Mouse (Mus musculus): ENCODE results near the gene Gm614.

The Gm614 gene

DNA sequence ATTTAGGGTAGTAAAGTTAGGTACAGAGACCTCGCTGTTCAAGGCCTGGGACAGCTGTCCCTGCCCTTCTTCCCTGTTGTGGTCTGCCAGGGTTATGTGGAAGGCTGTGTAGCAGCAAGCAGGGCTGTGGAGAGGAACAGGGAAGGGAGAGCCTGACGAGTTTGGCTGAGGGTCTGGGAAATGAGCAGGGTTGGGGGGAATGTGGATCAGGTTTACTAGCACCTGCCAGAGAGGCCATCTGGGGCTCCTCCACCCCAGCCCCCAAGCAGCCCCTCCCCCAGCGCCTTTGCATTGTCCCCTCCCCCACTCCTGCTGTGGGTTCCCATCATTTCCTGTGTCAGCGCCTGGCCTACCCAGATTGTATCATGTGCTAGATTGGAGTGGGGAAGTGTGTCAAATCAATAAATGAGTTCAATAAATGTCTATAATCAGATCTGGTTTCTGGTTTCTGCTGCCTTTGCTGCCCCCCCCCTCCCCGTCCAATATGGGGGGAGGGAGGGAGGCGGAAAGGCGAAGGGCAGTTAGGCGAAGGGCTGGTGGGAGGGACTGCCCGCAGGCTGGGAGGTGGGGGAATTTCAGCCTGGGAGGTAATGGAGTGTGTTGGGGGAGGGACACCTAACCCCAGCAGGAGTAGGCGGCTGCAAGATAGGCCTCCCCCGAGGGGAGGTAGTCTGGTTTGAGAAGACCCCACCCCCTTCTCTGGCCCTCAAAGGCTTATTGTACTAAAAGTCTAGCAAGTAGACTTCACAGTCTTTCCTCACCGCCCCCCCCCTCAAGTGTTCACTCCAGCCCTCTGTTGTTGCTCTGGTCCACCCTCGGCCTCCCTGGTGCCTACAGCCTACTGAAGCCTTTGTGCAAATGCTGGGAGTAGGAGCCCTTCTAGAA lies 3.1 kb downstream of the Gm614 start:
- no peak for DNase-seq (ENCODE audit: low read depth, low spot score)

DNA sequence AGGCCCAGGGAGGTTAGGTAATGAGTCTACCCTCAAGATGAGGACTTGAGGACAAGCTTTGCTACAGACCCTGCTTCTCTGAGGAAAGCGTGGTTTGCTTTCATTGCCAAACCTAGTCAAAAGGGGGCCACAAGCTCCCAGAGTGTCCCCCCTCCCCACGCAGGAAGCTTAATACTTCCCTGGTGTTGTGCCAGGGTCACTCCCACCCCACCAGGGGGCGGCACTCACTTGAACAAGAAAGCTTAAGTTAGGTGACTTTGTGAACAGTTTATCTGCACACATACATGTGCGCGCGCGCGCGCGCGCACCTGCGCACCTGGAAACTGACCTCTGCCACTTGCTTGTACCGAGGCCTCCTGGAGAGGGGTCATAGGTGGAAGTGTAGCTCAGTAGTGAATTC lies 7.2 kb downstream of the Gm614 start:
- no peak for DNase-seq (ENCODE audit: low read depth, low spot score)

DNA sequence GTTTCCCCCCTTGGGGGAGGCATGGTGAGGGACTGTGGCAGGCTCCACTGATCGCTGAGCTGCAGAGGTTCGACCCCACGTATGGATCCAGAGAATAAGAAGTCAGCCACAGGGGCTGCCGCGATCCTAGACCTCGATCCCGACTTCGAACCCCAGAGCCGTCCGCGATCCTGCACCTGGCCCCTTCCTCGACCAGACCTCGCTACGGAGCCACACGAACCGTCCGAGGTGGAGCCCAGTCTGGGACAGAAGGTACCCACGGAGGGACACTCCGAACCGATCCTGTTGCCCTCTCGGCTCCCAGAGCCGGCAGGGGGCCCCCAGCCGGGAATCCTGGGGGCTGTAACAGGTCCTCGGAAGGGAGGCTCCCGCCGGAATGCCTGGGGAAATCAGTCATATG lies 9.1 kb downstream of the Gm614 start:
- DNase-seq (ENCODE audit: low read depth, low spot score), result no peak

DNA sequence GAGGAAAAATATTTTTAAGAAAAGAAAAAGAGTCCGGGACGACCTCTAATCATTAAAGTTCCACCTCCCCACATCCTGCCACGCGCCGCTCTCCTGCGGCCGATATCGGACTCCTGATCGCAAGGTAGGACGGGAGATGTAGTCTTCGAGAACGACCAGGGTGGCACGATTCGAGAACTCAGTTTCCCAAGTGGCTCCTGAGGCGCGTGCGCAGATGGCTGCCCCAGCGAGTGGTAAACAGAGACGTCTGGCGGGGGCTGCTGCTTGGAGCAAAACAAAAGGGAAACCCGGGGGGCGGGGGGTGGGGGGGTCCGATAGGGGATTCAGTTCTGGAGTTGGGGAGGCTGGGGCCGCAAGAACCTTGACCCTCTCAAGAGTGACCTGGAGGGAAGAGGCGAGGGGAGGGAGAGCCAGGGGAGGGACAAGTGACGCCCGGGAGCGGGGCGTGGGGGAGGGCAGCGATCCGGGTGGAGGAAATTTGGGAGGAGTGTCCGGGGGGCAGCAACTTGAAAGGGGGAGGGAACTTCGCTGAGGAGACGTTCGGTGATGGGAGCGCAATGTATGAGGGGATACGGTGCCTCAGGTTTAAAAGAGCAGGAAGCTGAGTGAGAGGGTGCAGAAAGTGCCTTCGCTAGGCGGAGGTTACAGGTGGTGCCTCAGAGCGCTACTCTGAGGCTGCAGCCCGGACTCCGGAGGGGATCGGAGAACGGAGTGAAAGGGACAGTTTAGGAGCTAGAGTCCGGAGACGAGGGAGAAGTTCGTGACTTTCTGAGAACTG lies 9.7 kb downstream of the Gm614 start, which contains the start of gene Foxo4:
Foxo4 (plus strand) TSS at position 577 of the 778 bp plus-strand sequence.
- DNase-seq (ENCODE audit: low read depth, low spot score), result peak; percentile 60

DNA sequence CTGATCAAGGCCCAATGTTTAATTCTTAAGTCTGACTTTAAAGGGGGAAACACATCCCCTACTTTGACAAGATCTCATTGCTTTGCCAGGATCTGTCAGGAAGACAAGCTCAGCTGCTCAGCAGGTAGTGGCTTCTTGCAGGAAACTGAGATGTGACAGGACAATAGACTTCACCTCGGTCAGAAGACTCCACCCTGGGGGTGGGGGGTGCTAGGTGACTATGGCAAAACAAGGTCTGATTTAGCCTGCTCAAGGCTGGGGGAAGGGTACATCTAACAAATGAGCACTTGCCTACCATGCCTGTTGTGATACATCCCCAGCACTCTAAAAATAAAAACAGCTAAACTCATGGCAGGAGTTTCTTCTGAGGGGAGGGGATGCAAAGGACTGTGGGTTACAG lies 18.8 kb downstream of the Gm614 start:
- no peak for DNase-seq (ENCODE audit: low read depth, low spot score)

DNA sequence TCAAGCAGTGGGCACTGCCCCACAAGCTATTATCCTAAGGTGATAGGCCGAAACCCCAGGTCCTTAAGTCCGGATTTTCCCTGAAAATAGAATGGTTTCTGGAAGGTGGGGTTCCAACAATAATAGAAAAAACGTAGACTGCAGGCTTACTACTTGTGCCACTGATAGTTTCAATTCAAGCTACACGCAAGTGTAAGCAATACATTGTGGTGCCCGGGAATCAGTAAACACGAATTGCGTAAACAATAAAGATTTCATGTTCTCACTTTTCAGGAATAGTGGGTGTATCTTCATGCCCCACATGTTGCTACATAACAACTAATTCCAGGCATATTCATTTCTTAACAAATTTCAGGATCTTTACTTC lies 41.0 kb downstream of the Gm614 start:
- DNase-seq (ENCODE audit: low read depth, low spot score), result no peak

DNA sequence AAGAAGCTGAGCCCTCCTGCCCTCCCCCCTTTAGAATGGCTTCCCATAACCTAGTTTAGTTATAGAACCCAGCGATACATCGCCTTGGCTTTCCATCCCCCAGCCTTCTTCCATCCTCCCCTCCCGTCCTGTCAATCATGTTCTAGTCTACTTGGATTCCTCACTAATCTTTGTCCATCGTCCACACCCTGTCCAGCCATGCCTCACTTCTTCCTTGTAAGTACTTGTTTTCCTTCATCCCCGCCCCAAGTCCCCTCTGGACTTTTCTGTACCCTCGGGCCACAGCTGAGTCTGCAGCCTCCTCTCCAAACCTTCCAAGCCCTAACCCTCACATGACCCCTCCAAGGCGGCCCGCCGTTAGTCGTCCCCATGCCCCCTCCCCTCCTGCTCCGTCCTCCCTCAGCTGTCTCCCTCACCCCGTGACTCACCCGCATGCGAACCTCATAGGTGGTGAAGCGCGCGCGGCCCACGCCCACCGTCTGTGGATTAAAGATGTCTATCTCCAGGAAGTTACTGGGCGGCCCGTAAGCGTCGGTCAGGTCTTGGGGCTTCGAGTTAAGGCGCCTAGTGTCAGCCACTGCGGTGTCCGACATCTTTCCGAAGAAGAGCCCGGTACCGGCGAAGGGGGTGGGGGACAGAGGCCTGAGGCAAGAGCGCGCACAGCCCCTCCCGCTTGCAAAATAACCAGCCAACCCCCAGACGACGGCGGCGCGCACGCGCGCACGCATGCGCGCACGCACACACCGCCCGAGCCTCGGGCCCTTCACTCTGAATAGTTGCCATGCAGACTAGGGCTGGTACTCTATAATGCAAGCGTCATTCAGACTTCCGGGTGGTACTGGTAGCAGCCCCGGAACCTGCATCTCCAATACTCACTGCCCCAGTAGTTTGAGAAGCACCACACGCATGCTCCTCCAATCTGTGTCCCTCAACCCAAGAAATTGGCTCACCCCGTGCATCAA lies 41.7 kb downstream of the Gm614 start, which contains the start of gene Snx12:
Snx12 (minus strand) TSS at position 730 of the 962 bp plus-strand sequence.
- DNase-seq (ENCODE audit: low read depth, low spot score), result peak; percentile 73

All from WW6 (cell line).